ENCODE assay signal across 8 mouse cellular contexts in the genomic region with DNA sequence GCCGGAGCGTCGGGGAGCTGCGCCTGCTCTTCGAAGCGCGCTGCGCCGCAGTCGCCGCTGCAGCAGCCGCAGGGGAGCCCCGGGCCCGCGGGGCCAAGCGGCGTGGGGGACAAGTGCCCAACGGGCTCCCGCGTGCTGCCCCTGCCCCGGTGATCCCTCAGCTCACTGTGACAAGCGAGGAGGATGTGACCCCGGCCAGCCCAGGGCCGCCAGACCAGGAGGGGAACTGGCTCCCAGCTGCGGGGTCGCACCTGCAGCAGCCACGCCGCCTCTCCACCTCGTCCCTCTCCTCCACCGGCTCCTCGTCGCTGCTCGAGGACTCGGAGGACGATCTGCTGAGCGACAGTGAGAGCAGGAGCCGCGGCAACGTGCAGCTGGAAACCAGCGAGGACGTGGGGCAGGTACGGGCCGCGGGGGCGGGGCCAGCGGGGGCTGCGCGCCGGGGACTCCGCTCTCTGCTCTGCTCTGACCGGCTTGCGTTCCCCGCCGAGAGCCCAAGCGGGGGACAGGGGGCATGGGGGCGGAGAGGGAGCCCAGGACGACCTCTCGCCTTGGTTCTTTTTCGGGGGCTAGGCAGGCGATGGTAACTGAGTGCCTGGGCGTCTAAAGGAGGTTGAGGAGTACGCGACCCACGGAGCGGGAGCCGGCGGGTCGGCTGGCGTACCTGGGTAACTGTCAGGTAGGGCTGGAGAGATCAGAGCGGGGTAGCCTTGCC. TPM values are rescaled to one million over a fixed set of nuclear protein-coding genes. Genes with fewer than 3 reads are reported as not detected.
DNase-seq lines count a peak whose midpoint lies in the region; ATAC-seq lines count a peak whose summit lies in the region.

No protein-coding gene starts in this region.

- H3K27ac ChIP-seq in forebrain, embryonic 11.5 days (ENCODE audit: low read depth, low read length) = no peak overlapping the region
- no peak overlapping the region for H3K27ac ChIP-seq in liver, embryonic 15.5 days (replicated peaks)
- no peak overlapping the region for H3K27ac ChIP-seq in neural tube, embryonic 15.5 days (replicated peaks)

- DNase-seq in kidney, adult 11 months = peak; percentile 9
- no peak for DNase-seq in kidney, adult 9 months
- DNase-seq in Muller cell, postnatal 12 days (ENCODE audit: inconsistent ontology term) = peak; percentile 36
- peak; percentile 77 for DNase-seq in forebrain, embryonic 11.5 days (ENCODE audit: low spot score)
- DNase-seq in thymus, postnatal 4 days = peak; percentile 79

- under 1% methylated on average over 69 of the region's 70 CpGs for WGBS in forebrain, embryonic 11.5 days
- under 1% methylated on average over 70 of the region's 70 CpGs for WGBS in liver, embryonic 15.5 days (ENCODE audit: insufficient replicate concordance)
- WGBS in neural tube, embryonic 15.5 days = under 1% methylated on average over 68 of the region's 70 CpGs

- H3K9ac ChIP-seq in forebrain, embryonic 11.5 days (ENCODE audit: low read length) = peak overlapping the region; percentile 60
- peak overlapping the region; percentile 62 for H3K9ac ChIP-seq in liver, embryonic 15.5 days
- peak overlapping the region; percentile 51 for H3K9ac ChIP-seq in neural tube, embryonic 15.5 days (replicated peaks)

- H3K4me1 ChIP-seq in forebrain, embryonic 11.5 days (replicated peaks; ENCODE audit: control insufficient read depth, insufficient read depth, low read length) = peaks cover 22% of the 10 kb centered on the region
- H3K4me1 ChIP-seq in liver, embryonic 15.5 days (replicated peaks) = peaks cover 54% of the 10 kb centered on the region
- H3K4me1 ChIP-seq in neural tube, embryonic 15.5 days = peaks cover 40% of the 10 kb centered on the region

- ATAC-seq in forebrain, embryonic 11.5 days (replicated peaks; ENCODE audit: low FRiP score) = peak; percentile 60
- ATAC-seq in inflammation-experienced regulatory T-cells, adult 6 months = peak; percentile 45
- ATAC-seq in liver, embryonic 15.5 days (ENCODE audit: insufficient read depth) = peak; percentile 29
- ATAC-seq in neural tube, embryonic 15.5 days (ENCODE audit: low FRiP score) = peak; percentile 40

- H3K4me3 ChIP-seq in forebrain, embryonic 11.5 days (ENCODE audit: low read depth, low read length) = peak overlapping the region; percentile 59
- peak overlapping the region; percentile 72 for H3K4me3 ChIP-seq in liver, embryonic 15.5 days (replicated peaks)
- H3K4me3 ChIP-seq in neural tube, embryonic 15.5 days (replicated peaks) = peak overlapping the region; percentile 60

- H3K27me3 ChIP-seq in forebrain, embryonic 11.5 days (ENCODE audit: control insufficient read depth, insufficient read depth, low read length) = peaks cover 27% of the 10 kb centered on the region
- peaks cover 88% of the 10 kb centered on the region for H3K27me3 ChIP-seq in liver, embryonic 15.5 days
- H3K27me3 ChIP-seq in neural tube, embryonic 15.5 days (replicated peaks) = peaks cover 52% of the 10 kb centered on the region

- H3K36me3 ChIP-seq in forebrain, embryonic 11.5 days (ENCODE audit: control insufficient read depth, insufficient read depth, low read length) = no peaks in the 10 kb centered on the region
- no peaks in the 10 kb centered on the region for H3K36me3 ChIP-seq in liver, embryonic 15.5 days (replicated peaks)
- no peaks in the 10 kb centered on the region for H3K36me3 ChIP-seq in neural tube, embryonic 15.5 days

- no peaks in the 10 kb centered on the region for H3K9me3 ChIP-seq in forebrain, embryonic 11.5 days (ENCODE audit: control insufficient read depth, low read length)
- no peaks in the 10 kb centered on the region for H3K9me3 ChIP-seq in liver, embryonic 15.5 days (replicated peaks)
- H3K9me3 ChIP-seq in neural tube, embryonic 15.5 days (replicated peaks) = no peaks in the 10 kb centered on the region

- H3K4me2 ChIP-seq in forebrain, embryonic 11.5 days (ENCODE audit: low read depth, low read length, severe bottlenecking) = peak overlapping the region; percentile 98
- peak overlapping the region; percentile 100 for H3K4me2 ChIP-seq in liver, embryonic 15.5 days
- peak overlapping the region; percentile 97 for H3K4me2 ChIP-seq in neural tube, embryonic 15.5 days

RNA-seq across cellular contexts. Expression of a gene that starts 0.5 kb away (rescaled TPM):
- 1.5 and 1.6 TPM in 2 replicates for polyA plus RNA-seq in forebrain, embryonic 11.5 days (2014; fragmentation: Nextera tagmentation; extraction: Ambion mirVana)
- polyA plus RNA-seq in inflammation-experienced regulatory T-cells, adult 6 months (2017; shearing (Covaris generic)) = under 1 TPM in 2 of 3 experiments, not detected in 1; 0.32 to 0.39 TPM
- polyA plus RNA-seq in liver, embryonic 15.5 days (2015; fragmentation: Nextera tagmentation; extraction: Ambion mirVana) = 2.7 and 4.2 TPM in 2 replicates
- polyA plus RNA-seq in neural tube, embryonic 15.5 days (2015; fragmentation: Nextera tagmentation; extraction: Ambion mirVana) = 0.24 and 1.0 TPM in 2 replicates

RNA-seq across cellular contexts. Expression of a gene that starts 17.6 kb away (rescaled TPM):
- 0.11 and 0.19 TPM in 2 replicates for polyA plus RNA-seq in forebrain, embryonic 11.5 days (2014; fragmentation: Nextera tagmentation; extraction: Ambion mirVana)
- polyA plus RNA-seq in inflammation-experienced regulatory T-cells, adult 6 months (2017; shearing (Covaris generic)) = under 1 TPM in 1 of 3 experiments, not detected in 2; 0.15 TPM
- 0.07 and 0.13 TPM in 2 replicates for polyA plus RNA-seq in liver, embryonic 15.5 days (2015; fragmentation: Nextera tagmentation; extraction: Ambion mirVana)
- polyA plus RNA-seq in neural tube, embryonic 15.5 days (2015; fragmentation: Nextera tagmentation; extraction: Ambion mirVana) = 1.9 and 2.5 TPM in 2 replicates

RNA-seq across cellular contexts. Expression of a gene that starts 44.7 kb away (rescaled TPM):
- 38.1 and 40.3 TPM in 2 replicates for polyA plus RNA-seq in forebrain, embryonic 11.5 days (2014; fragmentation: Nextera tagmentation; extraction: Ambion mirVana)
- polyA plus RNA-seq in inflammation-experienced regulatory T-cells, adult 6 months (2017; shearing (Covaris generic)) = 10 to 100 TPM; 13.7 to 20.3 (median 14.9) TPM
- 9.1 and 9.9 TPM in 2 replicates for polyA plus RNA-seq in liver, embryonic 15.5 days (2015; fragmentation: Nextera tagmentation; extraction: Ambion mirVana)
- polyA plus RNA-seq in neural tube, embryonic 15.5 days (2015; fragmentation: Nextera tagmentation; extraction: Ambion mirVana) = 16.2 and 19.7 TPM in 2 replicates

RNA-seq across cellular contexts. Expression of a gene that starts 54.9 kb away (rescaled TPM):
- polyA plus RNA-seq in forebrain, embryonic 11.5 days (2014; fragmentation: Nextera tagmentation; extraction: Ambion mirVana) = 27.7 and 29.8 TPM in 2 replicates
- polyA plus RNA-seq in inflammation-experienced regulatory T-cells, adult 6 months (2017; shearing (Covaris generic)) = 1 to 10 TPM; 1.5 to 2.1 (median 1.6) TPM
- polyA plus RNA-seq in liver, embryonic 15.5 days (2015; fragmentation: Nextera tagmentation; extraction: Ambion mirVana) = 1.1 TPM in 2 replicates
- polyA plus RNA-seq in neural tube, embryonic 15.5 days (2015; fragmentation: Nextera tagmentation; extraction: Ambion mirVana) = 19.2 and 20.7 TPM in 2 replicates
